Mouse (Mus musculus) kidney, adult 2 months (tissue): ENCODE results near the gene Orm3.

Experiments used
- CTCF ChIP-seq: fragments of 200-500 bp; conservative IDR thresholded peaks from 2 replicates; pipeline ENCODE4 v1.5.1; 2011; ENCODE audit warnings: low read depth, mild to moderate bottlenecking, control low read depth, low read length, moderate library complexity, mixed read lengths; ENCODE audit not compliant: insufficient read depth, insufficient read length
- POLR2A ChIP-seq: fragments of 200-500 bp; IDR thresholded peaks from one replicate; pipeline ENCODE4 v1.6.1; 2011; ENCODE audit warnings: low read depth, low read length, control low read depth

GRCm38 (mm10) chr4:63345261-63345660, 10.7 kb upstream of the Orm3 start:
- TF ChIP-seq POLR2A (no peak), CTCF (no peak)
